Mouse (Mus musculus): ENCODE data around the gene Adamtsl1.

Gene Adamtsl1

GRCm38 (mm10) chr4:86326003-86326402 is 812.0 kb downstream of the Adamtsl1 start:
- no peak for DNase-seq

- no peak for DNase-seq
Observed at GRCm38 (mm10) chr4:86326638-86327037, 812.7 kb downstream of the Adamtsl1 start.

GRCm38 (mm10) chr4:86329481-86329880 is 815.5 kb downstream of the Adamtsl1 start:
- no peak for DNase-seq

GRCm38 (mm10) chr4:86335861-86336415 is 822.0 kb downstream of the Adamtsl1 start:
- DNase-seq, result peak in 1 of 2 experiments; percentile 21

- no peak for DNase-seq
Observed at GRCm38 (mm10) chr4:86337216-86337765, 823.3 kb downstream of the Adamtsl1 start.

GRCm38 (mm10) chr4:86349341-86349740 is 835.4 kb downstream of the Adamtsl1 start:
- DNase-seq, result no peak

GRCm38 (mm10) chr4:86352121-86352520 is 838.1 kb downstream of the Adamtsl1 start:
- no peak for DNase-seq

GRCm38 (mm10) chr4:86353550-86353949 is 839.6 kb downstream of the Adamtsl1 start:
- no peak for DNase-seq

GRCm38 (mm10) chr4:86359398-86359797 is 845.4 kb downstream of the Adamtsl1 start:
- DNase-seq, result no peak

- no peak for DNase-seq
Observed at GRCm38 (mm10) chr4:86369055-86369454, 855.1 kb downstream of the Adamtsl1 start.

GRCm38 (mm10) chr4:86373166-86373565 is 859.2 kb downstream of the Adamtsl1 start:
- no peak for DNase-seq

GRCm38 (mm10) chr4:86383124-86383523 is 869.2 kb downstream of the Adamtsl1 start:
- DNase-seq, result peak; percentile 38 to 44

- DNase-seq, result no peak
Observed at GRCm38 (mm10) chr4:86385121-86385520, 871.1 kb downstream of the Adamtsl1 start.

GRCm38 (mm10) chr4:86388430-86388829 is 874.5 kb downstream of the Adamtsl1 start:
- DNase-seq, result no peak

GRCm38 (mm10) chr4:86391176-86391575 is 877.2 kb downstream of the Adamtsl1 start:
- DNase-seq, result no peak

GRCm38 (mm10) chr4:86395636-86396035 is 881.7 kb downstream of the Adamtsl1 start:
- DNase-seq, result no peak

- no peak for DNase-seq
Observed at GRCm38 (mm10) chr4:86396672-86397288, 882.8 kb downstream of the Adamtsl1 start.

GRCm38 (mm10) chr4:86397470-86397869 is 883.5 kb downstream of the Adamtsl1 start:
- DNase-seq, result no peak

- no peak for DNase-seq
Observed at GRCm38 (mm10) chr4:86401116-86401515, 887.1 kb downstream of the Adamtsl1 start.

- no peak for DNase-seq
Observed at GRCm38 (mm10) chr4:86406501-86407199, 892.7 kb downstream of the Adamtsl1 start.

GRCm38 (mm10) chr4:86407200-86407527 is 893.2 kb downstream of the Adamtsl1 start:
- DNase-seq, result no peak

- no peak for DNase-seq
Observed at GRCm38 (mm10) chr4:86408421-86408820, 894.4 kb downstream of the Adamtsl1 start.

GRCm38 (mm10) chr4:86410946-86411345 is 897.0 kb downstream of the Adamtsl1 start:
- peak in 1 of 2 experiments; percentile 10 for DNase-seq

- DNase-seq, result no peak
Observed at GRCm38 (mm10) chr4:86413388-86413787, 899.4 kb downstream of the Adamtsl1 start.

Data from lung, postnatal 4 days (tissue).